ENCODE assay signal across 9 mouse cellular contexts in the genomic region with DNA sequence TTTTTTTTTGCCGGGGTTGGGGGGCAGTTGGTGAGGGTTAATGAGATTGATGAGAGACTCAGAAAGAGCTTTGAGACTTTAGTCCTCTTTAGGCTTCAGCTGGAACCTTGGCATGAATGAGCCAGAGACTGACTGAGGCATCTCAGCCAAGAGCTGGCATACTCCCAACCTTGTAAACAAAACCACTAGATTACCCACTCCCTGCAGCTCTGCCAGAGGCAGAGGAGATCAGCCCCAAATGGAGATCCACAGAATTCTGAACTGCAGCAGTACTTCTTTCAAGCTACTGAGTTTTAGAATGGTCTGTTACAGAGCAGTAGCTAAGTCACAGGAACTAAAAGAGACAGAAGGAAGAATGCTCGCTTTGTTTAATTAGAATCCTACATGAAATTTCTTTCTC. TPM values are rescaled to one million over a fixed set of nuclear protein-coding genes. Genes with fewer than 3 reads are reported as not detected.
A peak's percentile ranks its signal among the peaks of the same experiment; 100 is the strongest.
DNase-seq lines count a peak whose midpoint lies in the region; ATAC-seq lines count a peak whose summit lies in the region.
"Had no signal": no experiment of that assay in that cellular context is flagged by ENCODE, and none has a peak within 500 bp of the region (broad histone marks: within the 10 kb centered on the region; RNA-seq: fewer than 3 reads in every experiment).

No protein-coding gene starts in this region.

- peak; percentile 93 for ATAC-seq in hindbrain, embryonic 16.5 days
- no peak for ATAC-seq in hindbrain, embryonic 13.5 days (ENCODE audit: low FRiP score)
- ATAC-seq in monocyte, adult 5-6 weeks (replicated peaks; ENCODE audit: insufficient number of reproducible peaks, low FRiP score, low TSS enrichment, poor library complexity, severe bottlenecking): no peak

- intact Hi-C loops in left cerebral cortex, postnatal 14 days (cut with DNase I): loop anchor here (10.0 kb wide), 1 partner anchor 214 kb away; no protein-coding TSS in a partner anchor

- no peak overlapping the region for H3K9ac ChIP-seq in hindbrain, embryonic 16.5 days (ENCODE audit: low read depth, low read length)
- no peak overlapping the region for H3K9ac ChIP-seq in hindbrain, embryonic 13.5 days

- H3K4me3 ChIP-seq in hindbrain, embryonic 16.5 days (ENCODE audit: low read length): no peak overlapping the region
- H3K4me3 ChIP-seq in hindbrain, embryonic 13.5 days: no peak overlapping the region

- H3K4me2 ChIP-seq in hindbrain, embryonic 16.5 days (ENCODE audit: low read length): no peak overlapping the region
- H3K4me2 ChIP-seq in hindbrain, embryonic 13.5 days: no peak overlapping the region

- 58% methylated on average over 2 of the region's 2 CpGs for WGBS in hindbrain, embryonic 16.5 days
- WGBS in hindbrain, embryonic 13.5 days: 73% methylated on average over 2 of the region's 2 CpGs

- H3K36me3 ChIP-seq in hindbrain, embryonic 16.5 days (ENCODE audit: control insufficient read depth, insufficient read depth, low read length): peaks cover 4% of the 10 kb centered on the region; the same call in 1 of the 2 replicates
- peaks cover 6% of the 10 kb centered on the region; the same call in 1 of the 2 replicates for H3K36me3 ChIP-seq in hindbrain, embryonic 13.5 days

- DNase-seq in adipocyte (ENCODE audit: low spot score): peak; percentile 94
- peak; percentile 62 for DNase-seq in cerebellum, adult 9-11 months
- DNase-seq in left cerebral cortex, postnatal 14 days (ENCODE audit: low spot score in 2 of 2): peak; percentile 55 to 58
- DNase-seq in spleen, adult 12 weeks (ENCODE audit: low spot score): no peak
- DNase-seq in kidney, adult 11 months: no peak

- H3K27ac ChIP-seq in hindbrain, embryonic 16.5 days (ENCODE audit: low read depth, low read length): no peak overlapping the region
- no peak overlapping the region for H3K27ac ChIP-seq in hindbrain, embryonic 13.5 days

- no peaks in the 10 kb centered on the region for H3K4me1 ChIP-seq in hindbrain, embryonic 16.5 days (ENCODE audit: control insufficient read depth, insufficient read depth, low read depth, low read length)
- no peaks in the 10 kb centered on the region for H3K4me1 ChIP-seq in hindbrain, embryonic 13.5 days (replicated peaks)

- H3K9me3 ChIP-seq in hindbrain, embryonic 16.5 days (ENCODE audit: control insufficient read depth, low read length): no peaks in the 10 kb centered on the region
- H3K9me3 ChIP-seq in hindbrain, embryonic 13.5 days: no peaks in the 10 kb centered on the region

- no peaks in the 10 kb centered on the region for H3K27me3 ChIP-seq in hindbrain, embryonic 16.5 days (replicated peaks; ENCODE audit: control insufficient read depth, insufficient read depth, low read length)
- H3K27me3 ChIP-seq in hindbrain, embryonic 13.5 days: no peaks in the 10 kb centered on the region

RNA-seq across cellular contexts. Expression of a gene that starts 8.1 kb away (rescaled TPM):
- polyA plus RNA-seq in hindbrain, embryonic 16.5 days (2015; fragmentation: Nextera tagmentation; extraction: Ambion mirVana): 0.55 and 0.59 TPM in 2 replicates
- 0.14 and 0.43 TPM in 2 replicates for polyA plus RNA-seq in hindbrain, embryonic 13.5 days (2015; fragmentation: Nextera tagmentation; extraction: Ambion mirVana)
- total RNA-seq in left cerebral cortex, postnatal 14 days (2021): under 1 TPM in 1 of 2 experiments, not detected in 1; 0.40 TPM
- 0.68 to 3.5 TPM (median 2.7 TPM) in 3 replicates for total RNA-seq in monocyte, adult 5-6 weeks (2017)
- polyA plus RNA-seq: limb, embryonic 11.5 days had no signal

RNA-seq across cellular contexts. Expression of a gene that starts 52.7 kb away (rescaled TPM):
- polyA plus RNA-seq in hindbrain, embryonic 16.5 days (2015; fragmentation: Nextera tagmentation; extraction: Ambion mirVana): 9.1 and 11.6 TPM in 2 replicates
- polyA plus RNA-seq in hindbrain, embryonic 13.5 days (2015; fragmentation: Nextera tagmentation; extraction: Ambion mirVana): 7.5 and 9.7 TPM in 2 replicates
- total RNA-seq in left cerebral cortex, postnatal 14 days (2021): 10 to 100 TPM; 33.7 to 34.7 TPM
- 13.3 to 26.4 TPM (median 15.1 TPM) in 3 replicates for total RNA-seq in monocyte, adult 5-6 weeks (2017)

Comparison
In these comparisons a context has a peak if more than half of its experiments do, and no peak if none do; other contexts are left out.
1. DNase-seq: peak in adipocyte (single experiment), cerebellum, adult 9-11 months (single experiment) and left cerebral cortex, postnatal 14 days (2 of 2); none in spleen, adult 12 weeks (single experiment) and kidney, adult 11 months (single experiment).